Mouse (Mus musculus): ENCODE data around the gene Fuca1.
A peak's percentile ranks its signal among the peaks of the same experiment; 100 is the strongest.

The Fuca1 gene

GRCm38 (mm10) chr4:135920304-135921241 lies at the start of gene Fuca1:
TSS of gene Fuca1 (plus strand) at chr4:135920735.
- peak; percentile 86 for DNase-seq (ENCODE audit: low read depth, low spot score)

- DNase-seq (ENCODE audit: low read depth, low spot score), result no peak
Observed at GRCm38 (mm10) chr4:135872015-135872414, 48.5 kb upstream of the Fuca1 start.

GRCm38 (mm10) chr4:135872589-135873391 lies 47.7 kb upstream of the Fuca1 start:
- DNase-seq (ENCODE audit: low read depth, low spot score), result no peak

GRCm38 (mm10) chr4:135873526-135874202 lies 46.9 kb upstream of the Fuca1 start, which contains the start of gene Pnrc2:
TSS of gene Pnrc2 (minus strand) at chr4:135873850.
- peak; percentile 94 for DNase-seq (ENCODE audit: low read depth, low spot score)

GRCm38 (mm10) chr4:135874564-135875535 lies 45.7 kb upstream of the Fuca1 start:
- DNase-seq (ENCODE audit: low read depth, low spot score), result no peak

- no peak for DNase-seq (ENCODE audit: low read depth, low spot score)
Observed at GRCm38 (mm10) chr4:135875546-135875945, 45.0 kb upstream of the Fuca1 start.

GRCm38 (mm10) chr4:135875991-135876582 lies 44.4 kb upstream of the Fuca1 start:
- no peak for DNase-seq (ENCODE audit: low read depth, low spot score)

- peak; percentile 86 for DNase-seq (ENCODE audit: low read depth, low spot score)
Observed at GRCm38 (mm10) chr4:135876583-135877020, 43.9 kb upstream of the Fuca1 start.

GRCm38 (mm10) chr4:135877742-135878141 lies 42.8 kb upstream of the Fuca1 start:
- DNase-seq (ENCODE audit: low read depth, low spot score), result no peak

- no peak for DNase-seq (ENCODE audit: low read depth, low spot score)
Observed at GRCm38 (mm10) chr4:135879021-135879420, 41.5 kb upstream of the Fuca1 start.

- DNase-seq (ENCODE audit: low read depth, low spot score), result no peak
Observed at GRCm38 (mm10) chr4:135880018-135880417, 40.5 kb upstream of the Fuca1 start.

GRCm38 (mm10) chr4:135880576-135880975 lies 40.0 kb upstream of the Fuca1 start:
- DNase-seq (ENCODE audit: low read depth, low spot score), result no peak

- no peak for DNase-seq (ENCODE audit: low read depth, low spot score)
Observed at GRCm38 (mm10) chr4:135882023-135882422, 38.5 kb upstream of the Fuca1 start.

- DNase-seq (ENCODE audit: low read depth, low spot score), result no peak
Observed at GRCm38 (mm10) chr4:135883401-135883851, 37.1 kb upstream of the Fuca1 start.

- DNase-seq (ENCODE audit: low read depth, low spot score), result no peak
Observed at GRCm38 (mm10) chr4:135883881-135884516, 36.5 kb upstream of the Fuca1 start.

- no peak for DNase-seq (ENCODE audit: low read depth, low spot score)
Observed at GRCm38 (mm10) chr4:135884531-135884930, 36.0 kb upstream of the Fuca1 start.

GRCm38 (mm10) chr4:135885676-135886075 lies 34.9 kb upstream of the Fuca1 start:
- no peak for DNase-seq (ENCODE audit: low read depth, low spot score)

- DNase-seq (ENCODE audit: low read depth, low spot score), result no peak
Observed at GRCm38 (mm10) chr4:135886184-135886583, 34.4 kb upstream of the Fuca1 start.

- DNase-seq (ENCODE audit: low read depth, low spot score), result no peak
Observed at GRCm38 (mm10) chr4:135888448-135889057, 32.0 kb upstream of the Fuca1 start.

Measured in skeletal muscle tissue, adult 2 months (tissue).